Mouse (Mus musculus) liver, embryonic 15.5 days (tissue): Measurements from ENCODE around the gene Ccdc141. TPM values are rescaled to one million over a fixed set of nuclear protein-coding genes. Genes with fewer than 3 reads are reported as not detected.

Source experiments
- ATAC-seq: fragments of 200-750 bp; cut with Nextera tagmentation; 2 replicates; pipeline ENCODE4 v1.8.0; 2017; ENCODE audit warnings: moderate number of reproducible peaks, mild to moderate bottlenecking, moderate library complexity; ENCODE audit not compliant: insufficient read depth
- H3K27ac ChIP-seq: fragments of 300-500 bp; sonication (generic); replicated peaks from 2 replicates; pipeline ENCODE4 v1.5.1; 2015; ENCODE audit warnings: mild to moderate bottlenecking, inconsistent platforms
- H3K27me3 ChIP-seq: fragments of 300-500 bp; sonication (generic); 2 replicates; pipeline ENCODE4 v1.6.1; 2015; ENCODE audit warnings: mild to moderate bottlenecking, inconsistent platforms
- H3K36me3 ChIP-seq: fragments of 300-500 bp; sonication (generic); replicated peaks from 2 replicates; pipeline ENCODE4 v1.6.1; 2015; ENCODE audit warnings: moderate library complexity, mild to moderate bottlenecking, inconsistent platforms
- H3K4me1 ChIP-seq: fragments of 300-500 bp; sonication (generic); replicated peaks from 2 replicates; pipeline ENCODE4 v1.6.1; 2015; ENCODE audit warnings: inconsistent platforms
- H3K4me2 ChIP-seq: fragments of 300-500 bp; sonication (generic); 2 replicates; pipeline ENCODE4 v1.6.1; 2015; ENCODE audit warnings: moderate library complexity, mild to moderate bottlenecking, inconsistent platforms
- H3K4me3 ChIP-seq: fragments of 300-500 bp; sonication (generic); replicated peaks from 2 replicates; pipeline ENCODE4 v1.5.1; 2015; ENCODE audit warnings: mild to moderate bottlenecking, inconsistent platforms
- H3K9ac ChIP-seq: fragments of 300-500 bp; sonication (generic); 2 replicates; pipeline ENCODE4 v1.6.1; 2015; ENCODE audit warnings: moderate library complexity, mild to moderate bottlenecking, inconsistent platforms
- H3K9me3 ChIP-seq: fragments of 300-500 bp; sonication (generic); replicated peaks from 2 replicates; pipeline ENCODE4 v1.6.1; 2016; ENCODE audit warnings: inconsistent platforms
- WGBS: fragments of 180-500 bp; shearing (Covaris S2); methylation state at CpG from one replicate; pipeline ENCODE4 v1.1.7; 2015; ENCODE audit warnings: mixed read lengths; ENCODE audit not compliant: insufficient replicate concordance; 5-methylcytosine and 5-hydroxymethylcytosine counted together
- polyA plus RNA-seq: library from polyadenylated mRNA; unstranded; fragments of >200 nt; fragmentation: Nextera tagmentation; extraction: Ambion mirVana; gene quantifications from 2 replicates; pipeline ENCODE4 v1.2.1, GENCODE M21; 2015

Ccdc141 gene
- polyA plus RNA-seq, 1 experiment from 2014 or later: 1.4 TPM

- 74% methylated on average over 5 of the region's 5 CpGs for WGBS
- H3K36me3 ChIP-seq: no peaks in the 10 kb centered on the region
- H3K9ac ChIP-seq: no peak overlapping the region
- no peak overlapping the region for H3K27ac ChIP-seq
- no peak overlapping the region for H3K4me3 ChIP-seq
- H3K27me3 ChIP-seq: no peaks in the 10 kb centered on the region
- no peaks in the 10 kb centered on the region for H3K4me1 ChIP-seq
- ATAC-seq: no peak
- no peak overlapping the region for H3K4me2 ChIP-seq
- no peaks in the 10 kb centered on the region for H3K9me3 ChIP-seq
Measured at GRCm38 (mm10) chr2:77102516-77102915, 67.9 kb downstream of the Ccdc141 start.

GRCm38 (mm10) chr2:77099814-77100213, 70.6 kb downstream of the Ccdc141 start:
- no peaks in the 10 kb centered on the region for H3K27me3 ChIP-seq
- no peak overlapping the region for H3K27ac ChIP-seq
- H3K4me3 ChIP-seq: no peak overlapping the region
- H3K9ac ChIP-seq: no peak overlapping the region
- no peak for ATAC-seq
- WGBS: 61% methylated on average over 2 of the region's 2 CpGs
- no peaks in the 10 kb centered on the region for H3K9me3 ChIP-seq
- H3K4me1 ChIP-seq: no peaks in the 10 kb centered on the region
- H3K36me3 ChIP-seq: no peaks in the 10 kb centered on the region
- no peak overlapping the region for H3K4me2 ChIP-seq

GRCm38 (mm10) chr2:77098769-77099168, 71.7 kb downstream of the Ccdc141 start:
- H3K4me2 ChIP-seq: no peak overlapping the region
- no peaks in the 10 kb centered on the region for H3K36me3 ChIP-seq
- H3K4me3 ChIP-seq: no peak overlapping the region
- H3K27me3 ChIP-seq: no peaks in the 10 kb centered on the region
- no peaks in the 10 kb centered on the region for H3K4me1 ChIP-seq
- no peak overlapping the region for H3K27ac ChIP-seq
- no peak overlapping the region for H3K9ac ChIP-seq
- ATAC-seq: no peak
- WGBS: 83% methylated on average over 3 of the region's 3 CpGs
- H3K9me3 ChIP-seq: no peaks in the 10 kb centered on the region

GRCm38 (mm10) chr2:77091749-77092148, 78.7 kb downstream of the Ccdc141 start:
- Histone ChIP-seq H3K27ac (no peak overlapping the region), H3K27me3 (no peaks in the 10 kb centered on the region), H3K4me1 (no peaks in the 10 kb centered on the region), H3K9me3 (no peaks in the 10 kb centered on the region), H3K9ac (no peak overlapping the region), H3K4me2 (no peak overlapping the region), H3K4me3 (no peak overlapping the region), H3K36me3 (no peaks in the 10 kb centered on the region)
- whole genome bisulfite sequencing: 56% methylated on average over 4 of the region's 4 CpGs
- no peak for ATAC-seq

DNA sequence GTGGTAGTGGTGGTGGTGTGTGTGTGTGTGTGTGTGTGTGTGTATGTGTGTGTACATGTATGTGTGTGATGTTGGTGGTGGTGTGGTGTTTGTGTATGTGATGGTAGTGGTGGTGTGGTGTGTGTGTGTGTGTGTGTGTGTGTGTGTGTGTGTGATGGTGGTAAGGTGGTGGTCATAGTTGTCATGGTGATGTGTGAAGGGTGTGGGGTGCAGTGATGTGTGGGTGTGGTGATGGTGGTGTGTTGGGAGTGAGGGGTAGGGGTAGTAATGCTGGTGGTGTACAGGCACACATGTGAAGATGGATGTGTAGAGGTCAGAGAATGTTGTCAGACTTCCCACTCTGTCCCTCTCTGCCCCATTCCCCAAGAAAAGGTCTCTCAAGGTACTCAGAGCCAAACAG, 85.1 kb downstream of the Ccdc141 start:
- no peak overlapping the region for H3K27ac ChIP-seq
- ATAC-seq: no peak
- H3K27me3 ChIP-seq: no peaks in the 10 kb centered on the region
- H3K4me1 ChIP-seq: no peaks in the 10 kb centered on the region
- no peak overlapping the region for H3K4me3 ChIP-seq
- H3K9ac ChIP-seq: no peak overlapping the region
- H3K4me2 ChIP-seq: no peak overlapping the region
- no peaks in the 10 kb centered on the region for H3K9me3 ChIP-seq
- no peaks in the 10 kb centered on the region for H3K36me3 ChIP-seq

- H3K9ac ChIP-seq: no peak overlapping the region
- H3K4me2 ChIP-seq: no peak overlapping the region
- no peak overlapping the region for H3K4me3 ChIP-seq
- H3K36me3 ChIP-seq: no peaks in the 10 kb centered on the region
- no peaks in the 10 kb centered on the region for H3K9me3 ChIP-seq
- no peaks in the 10 kb centered on the region for H3K4me1 ChIP-seq
- no peak for ATAC-seq
- no peaks in the 10 kb centered on the region for H3K27me3 ChIP-seq
- no peak overlapping the region for H3K27ac ChIP-seq
Measured at GRCm38 (mm10) chr2:77084629-77085028, 85.8 kb downstream of the Ccdc141 start.

DNA sequence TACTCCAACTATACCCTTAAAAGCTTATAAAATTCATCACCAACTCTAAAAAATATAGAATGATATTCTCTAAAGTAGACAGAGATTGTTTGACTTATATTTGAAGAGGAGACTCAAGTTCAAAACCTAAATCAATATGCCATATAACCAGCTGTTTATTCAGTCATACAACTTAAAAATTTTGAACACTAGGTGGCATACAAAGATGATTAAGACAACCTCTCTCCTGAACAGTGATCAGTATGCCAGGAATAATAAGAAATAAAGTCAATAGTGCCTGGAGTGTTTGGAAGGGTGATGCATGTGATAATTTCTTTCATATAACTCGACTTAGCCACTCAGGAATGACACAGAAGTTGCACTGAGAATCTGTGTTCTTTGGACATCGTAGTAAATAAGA, 89.3 kb downstream of the Ccdc141 start:
- no peaks in the 10 kb centered on the region for H3K4me1 ChIP-seq

DNA sequence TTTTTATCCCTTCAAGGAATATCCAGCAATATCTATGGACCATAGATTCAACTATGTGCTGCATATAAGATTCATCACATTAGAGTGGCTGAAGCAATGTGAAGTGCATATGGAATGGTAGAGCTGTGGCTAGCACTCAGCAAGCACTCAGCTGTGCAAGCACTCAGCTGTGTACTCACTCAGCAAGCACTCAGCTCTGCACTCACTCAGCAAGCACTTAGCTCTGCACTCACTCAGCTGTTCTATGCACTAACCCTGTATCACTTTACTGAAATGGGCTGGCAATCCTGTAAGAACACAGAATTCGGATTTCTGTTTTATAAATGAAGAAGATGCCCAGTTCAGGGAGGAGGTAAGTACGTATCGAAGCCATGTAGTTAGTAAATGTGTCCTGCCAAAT, 89.8 kb downstream of the Ccdc141 start:
- no peak overlapping the region for H3K9ac ChIP-seq
- H3K4me3 ChIP-seq: no peak overlapping the region
- no peaks in the 10 kb centered on the region for H3K27me3 ChIP-seq
- no peaks in the 10 kb centered on the region for H3K36me3 ChIP-seq
- no peak for ATAC-seq
- no peak overlapping the region for H3K27ac ChIP-seq
- no peak overlapping the region for H3K4me2 ChIP-seq
- 61% methylated on average over 3 of the region's 3 CpGs for WGBS
- no peaks in the 10 kb centered on the region for H3K4me1 ChIP-seq
- no peaks in the 10 kb centered on the region for H3K9me3 ChIP-seq

More for the DNA sequence above, 89.3 kb downstream of the Ccdc141 start:
- H3K9ac ChIP-seq: no peak overlapping the region
- H3K9me3 ChIP-seq: no peaks in the 10 kb centered on the region
- no peak overlapping the region for H3K27ac ChIP-seq
- WGBS: 44% methylated on average over 2 of the region's 2 CpGs
- no peak overlapping the region for H3K4me3 ChIP-seq
- no peak for ATAC-seq
- H3K4me2 ChIP-seq: no peak overlapping the region
- no peaks in the 10 kb centered on the region for H3K27me3 ChIP-seq
- H3K36me3 ChIP-seq: no peaks in the 10 kb centered on the region

- no peaks in the 10 kb centered on the region for H3K4me1 ChIP-seq
- H3K9ac ChIP-seq: no peak overlapping the region
- no peaks in the 10 kb centered on the region for H3K27me3 ChIP-seq
- no peak overlapping the region for H3K4me2 ChIP-seq
- no peaks in the 10 kb centered on the region for H3K9me3 ChIP-seq
- H3K27ac ChIP-seq: no peak overlapping the region
- no peaks in the 10 kb centered on the region for H3K36me3 ChIP-seq
- no peak for ATAC-seq
- H3K4me3 ChIP-seq: no peak overlapping the region
- 65% methylated on average over 4 of the region's 4 CpGs for WGBS
Measured at GRCm38 (mm10) chr2:77078746-77079145, 91.7 kb downstream of the Ccdc141 start.

GRCm38 (mm10) chr2:77074373-77074772, 96.1 kb downstream of the Ccdc141 start:
- H3K9ac ChIP-seq: no peak overlapping the region
- H3K27ac ChIP-seq: no peak overlapping the region
- no peaks in the 10 kb centered on the region for H3K36me3 ChIP-seq
- H3K4me1 ChIP-seq: no peaks in the 10 kb centered on the region
- no peak overlapping the region for H3K4me2 ChIP-seq
- H3K27me3 ChIP-seq: no peaks in the 10 kb centered on the region
- H3K9me3 ChIP-seq: no peaks in the 10 kb centered on the region
- WGBS: 44% methylated on average over 6 of the region's 6 CpGs
- ATAC-seq: no peak
- H3K4me3 ChIP-seq: no peak overlapping the region

- no peak for ATAC-seq
- Histone ChIP-seq H3K9ac (no peak overlapping the region), H3K36me3 (no peaks in the 10 kb centered on the region), H3K27me3 (no peaks in the 10 kb centered on the region), H3K9me3 (no peaks in the 10 kb centered on the region), H3K27ac (no peak overlapping the region), H3K4me1 (no peaks in the 10 kb centered on the region), H3K4me3 (no peak overlapping the region), H3K4me2 (no peak overlapping the region)
- 57% methylated on average over 5 of the region's 5 CpGs for WGBS
Measured at GRCm38 (mm10) chr2:77073930-77074329, 96.5 kb downstream of the Ccdc141 start.

GRCm38 (mm10) chr2:77065294-77065693, 105.1 kb downstream of the Ccdc141 start:
- Histone ChIP-seq H3K4me1 (no peaks in the 10 kb centered on the region), H3K4me3 (no peak overlapping the region), H3K36me3 (no peaks in the 10 kb centered on the region), H3K9ac (no peak overlapping the region), H3K9me3 (no peaks in the 10 kb centered on the region), H3K27ac (no peak overlapping the region), H3K27me3 (no peaks in the 10 kb centered on the region), H3K4me2 (no peak overlapping the region)
- WGBS: 50% methylated on average over 6 of the region's 6 CpGs
- ATAC-seq: no peak
